Mouse (Mus musculus) CD4-positive, CD25-positive, alpha-beta regulatory T cell, adult 4 months (primary cell): ENCODE results near the gene Olfr1396. TPM values are rescaled to one million over a fixed set of nuclear protein-coding genes. Genes with fewer than 3 reads are reported as not detected.

Experiments
- ATAC-seq: one replicate; pipeline ENCODE4 v1.8.0; 2017
- polyA plus RNA-seq, 2 experiments: library from polyadenylated mRNA; unstranded; fragments of 100-300 nt; shearing (Covaris generic); gene quantifications; one replicate each; pipeline ENCODE4 v1.2.1; 2017

Olfr1396 gene
- polyA plus RNA-seq, 2 experiments from 2014 or later, result 0.35 to 0.47 TPM

- ATAC-seq, result no peak
These were observed 24.8 kb downstream of the Olfr1396 start for GRCm38 (mm10) chr11:49089735-49090507.

DNA sequence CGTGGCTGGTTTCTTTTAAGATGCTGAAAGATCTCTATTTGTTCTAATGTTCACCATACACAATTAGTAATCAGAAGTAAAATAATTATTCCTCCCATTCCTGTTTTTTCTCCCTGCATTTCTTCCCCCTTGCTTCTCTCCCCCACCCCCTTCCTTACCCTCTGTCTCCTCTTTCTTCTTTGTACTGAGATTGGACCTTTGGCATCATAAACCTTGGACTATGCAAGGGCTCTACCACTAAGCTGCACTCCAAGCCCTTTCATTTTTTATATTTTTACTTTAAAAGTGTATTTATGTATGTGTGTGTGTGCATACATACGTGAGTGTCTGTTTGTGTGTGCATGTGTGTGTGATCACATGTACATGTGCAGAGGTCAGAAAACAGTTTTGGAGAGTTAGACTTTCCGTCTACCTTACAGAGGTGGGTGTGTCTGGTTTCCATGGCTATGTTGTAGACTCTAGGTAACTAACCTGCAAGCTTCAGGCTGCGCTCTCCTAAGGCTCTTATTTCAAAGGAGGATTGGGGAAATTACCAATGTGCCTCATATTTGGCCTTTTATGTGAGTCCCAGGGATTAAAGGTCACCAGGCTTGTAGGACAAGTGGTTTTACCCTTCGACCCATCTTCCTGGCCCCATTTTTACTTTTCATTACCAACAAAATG lies 25.6 kb downstream of the Olfr1396 start:
- no peak for ATAC-seq

DNA sequence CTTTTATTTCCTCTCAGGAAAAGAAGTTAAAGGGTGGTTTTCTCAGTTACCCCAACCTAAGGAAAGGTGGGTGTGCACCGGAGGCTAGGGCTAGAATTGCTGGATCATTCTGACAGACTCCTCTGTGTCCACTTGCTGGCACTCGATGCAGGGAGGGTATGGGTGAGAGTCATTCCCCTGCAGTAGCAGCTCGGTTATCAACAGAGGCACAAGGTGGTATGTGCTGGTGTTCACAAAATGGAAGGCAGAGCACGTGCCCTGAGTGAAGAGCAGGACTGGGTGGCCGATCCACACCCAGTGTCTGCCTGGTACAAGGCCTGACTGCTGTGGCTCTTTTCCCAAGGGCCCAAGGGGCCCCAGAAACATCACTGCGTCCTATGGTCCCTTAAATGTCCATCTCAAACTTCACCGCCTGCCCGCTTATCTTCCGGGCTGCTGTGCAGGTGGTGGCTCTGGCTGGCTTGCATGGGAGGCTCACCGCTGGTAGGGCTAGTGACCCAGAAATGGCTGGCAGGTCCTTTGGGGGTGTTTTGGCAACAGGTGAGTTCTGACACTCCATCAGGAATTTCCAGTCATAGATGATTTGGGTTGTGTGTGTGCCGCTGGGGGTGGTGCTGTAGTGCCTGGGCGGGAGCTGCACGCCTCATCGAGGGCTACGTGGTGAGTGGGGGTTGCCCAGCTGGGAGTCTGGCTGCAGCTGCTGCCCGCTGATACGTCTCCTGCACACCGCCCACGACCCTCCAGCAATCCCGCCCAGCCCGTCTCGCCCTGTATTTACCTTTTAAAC lies 26.7 kb downstream of the Olfr1396 start:
- peak; percentile 24 for ATAC-seq

DNA sequence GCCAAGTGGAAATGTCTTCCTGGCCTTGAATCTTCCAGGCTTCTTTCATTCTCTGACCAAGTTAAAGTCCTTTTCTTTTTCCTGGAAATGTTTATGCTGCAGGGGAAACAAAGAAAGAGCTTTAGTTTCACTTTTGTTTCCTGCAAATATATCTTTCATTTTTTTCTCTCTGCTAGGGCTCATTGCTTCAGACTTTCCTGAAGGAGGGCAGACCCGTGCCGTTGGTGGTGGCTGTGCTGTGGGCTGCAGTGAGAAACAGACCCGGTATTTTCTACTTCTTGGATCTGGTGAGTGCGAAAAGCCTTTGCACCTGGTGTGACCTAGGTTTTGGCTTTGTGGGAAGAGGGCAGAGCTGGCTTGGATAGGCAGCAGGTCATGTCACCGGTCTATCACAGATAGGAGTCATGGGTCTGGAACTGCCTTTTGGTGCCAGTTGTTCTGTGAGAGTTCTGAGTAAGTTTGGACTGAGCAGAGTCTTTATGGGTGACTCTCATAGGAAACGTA lies 27.8 kb downstream of the Olfr1396 start:
- peak; percentile 18 for ATAC-seq

DNA sequence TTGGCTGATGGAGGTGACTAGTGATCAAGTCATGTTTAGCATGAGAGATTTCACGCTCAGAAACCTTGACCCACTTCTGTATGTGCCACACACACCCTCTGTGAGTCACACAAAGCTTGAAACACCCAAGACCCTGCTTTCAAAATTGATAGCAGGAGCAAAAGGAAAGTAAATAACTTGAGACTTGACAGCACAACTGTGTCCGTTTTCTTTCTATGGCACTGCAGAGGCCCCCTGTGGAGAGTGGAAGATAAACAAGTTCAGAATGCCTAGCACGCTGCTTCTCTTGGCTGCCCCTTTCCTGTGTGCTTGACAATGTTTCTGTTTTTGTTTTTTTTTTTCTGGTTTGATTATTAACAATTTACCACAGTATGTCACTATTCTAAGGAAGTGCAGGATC lies 29.8 kb downstream of the Olfr1396 start:
- ATAC-seq, result peak; percentile 41

- ATAC-seq, result no peak
These were observed 30.3 kb downstream of the Olfr1396 start for GRCm38 (mm10) chr11:49084385-49084784.

DNA sequence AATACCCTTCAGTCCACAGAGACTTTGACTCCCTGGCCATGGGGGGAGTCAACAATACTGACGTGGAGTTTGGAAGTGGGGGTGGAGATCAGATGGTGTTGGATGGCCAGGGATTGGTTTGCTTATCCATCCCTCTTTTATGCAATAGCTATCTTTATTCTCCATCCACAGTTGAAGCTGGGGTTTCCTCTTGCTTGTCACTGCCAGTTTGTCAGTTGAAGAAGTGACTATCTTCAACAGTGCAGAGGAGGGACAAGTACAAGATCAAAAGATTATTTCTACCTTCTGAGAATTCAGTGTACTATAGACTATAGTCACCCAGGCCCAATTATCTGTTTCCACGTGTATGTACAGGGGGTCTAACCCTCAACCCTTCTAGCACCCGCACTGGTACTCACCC lies 30.9 kb downstream of the Olfr1396 start:
- no peak for ATAC-seq

- peak; percentile 20 for ATAC-seq
These were observed 31.5 kb downstream of the Olfr1396 start for GRCm38 (mm10) chr11:49083146-49083545.

DNA sequence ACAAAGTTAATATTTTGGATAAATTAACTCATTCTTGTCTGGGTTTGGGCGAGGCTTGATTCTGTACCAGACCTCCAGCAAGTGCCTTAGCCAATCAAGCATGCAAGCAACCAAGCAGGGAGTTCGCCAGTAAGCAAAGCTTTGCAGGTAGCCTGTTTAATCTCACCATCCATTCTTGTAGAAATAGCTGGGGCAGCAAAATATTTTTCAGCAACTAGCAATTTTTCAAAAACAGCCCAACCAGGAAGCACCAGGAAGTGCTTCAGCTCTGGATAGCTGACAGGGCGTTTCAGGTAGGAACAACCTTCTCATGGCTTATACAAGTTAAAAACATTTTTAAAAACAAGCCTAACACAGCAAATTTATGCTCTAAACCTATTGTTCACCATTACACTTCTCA lies 32.8 kb downstream of the Olfr1396 start:
- no peak for ATAC-seq

GRCm38 (mm10) chr11:49081356-49081755 lies 33.3 kb downstream of the Olfr1396 start:
- ATAC-seq, result no peak

DNA sequence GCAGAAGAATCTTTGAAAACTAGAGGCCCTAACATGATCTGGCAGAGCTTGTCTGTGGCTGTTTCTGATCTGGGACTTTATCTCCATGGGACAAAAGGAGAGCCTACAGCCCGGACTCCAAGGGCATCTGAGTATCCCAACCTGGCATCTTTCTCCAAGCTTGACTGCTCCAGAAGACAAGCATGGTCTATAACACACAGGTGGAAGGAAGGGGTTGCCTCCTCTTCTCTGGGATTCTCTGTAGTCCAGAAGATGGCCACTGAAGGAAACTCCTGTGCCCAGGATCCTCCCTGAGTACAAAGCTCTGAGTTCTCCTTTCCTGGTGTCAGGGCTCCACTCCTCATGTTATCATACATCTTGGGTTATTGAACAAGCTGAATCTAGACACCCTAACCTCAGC lies 34.0 kb downstream of the Olfr1396 start:
- no peak for ATAC-seq

GRCm38 (mm10) chr11:49078719-49079118 lies 36.0 kb downstream of the Olfr1396 start:
- no peak for ATAC-seq

- ATAC-seq, result no peak
These were observed 37.7 kb downstream of the Olfr1396 start for GRCm38 (mm10) chr11:49077012-49077411.

- peak; percentile 72 for ATAC-seq
These were observed 38.5 kb downstream of the Olfr1396 start, which contains the start of gene Ifi47 for GRCm38 (mm10) chr11:49076001-49076757. Gene Ifi47, plus strand, starts transcription at chr11:49076587.

GRCm38 (mm10) chr11:49068358-49068757 lies 46.3 kb downstream of the Olfr1396 start:
- no peak for ATAC-seq

GRCm38 (mm10) chr11:49063713-49064469 lies 50.8 kb downstream of the Olfr1396 start, which contains the start of gene Tgtp2:
Gene Tgtp2, minus strand, starts transcription at chr11:49064206.
- peak; percentile 32 for ATAC-seq

DNA sequence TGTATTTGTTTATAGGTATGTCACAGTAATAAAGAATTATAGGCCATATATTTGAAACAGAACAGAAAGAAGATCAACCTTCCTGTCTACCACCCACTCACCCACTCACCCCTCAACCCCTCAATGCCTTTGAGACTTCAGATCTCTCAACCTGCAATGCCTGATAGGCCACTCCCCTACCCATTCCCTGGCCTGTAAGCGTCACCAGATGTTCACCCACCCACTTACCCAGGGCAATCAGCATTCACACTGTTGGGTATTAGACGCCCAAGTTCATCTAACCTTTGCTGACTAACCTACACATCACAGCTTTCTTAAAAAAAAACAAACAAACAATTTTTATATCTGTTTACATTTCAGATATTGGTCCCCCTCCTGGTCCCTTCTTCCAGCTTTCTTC lies 52.8 kb downstream of the Olfr1396 start:
- peak; percentile 80 for ATAC-seq

- peak; percentile 26 for ATAC-seq
These were observed 54.6 kb downstream of the Olfr1396 start for GRCm38 (mm10) chr11:49060061-49060460.
